Mouse (Mus musculus): ENCODE results near the gene Olfr95. TPM values are rescaled to one million over a fixed set of nuclear protein-coding genes. Genes with fewer than 3 reads are reported as not detected.

Gene Olfr95
- polyA plus RNA-seq (2012; rRNA removed) = not detected in 2 replicates

DNA sequence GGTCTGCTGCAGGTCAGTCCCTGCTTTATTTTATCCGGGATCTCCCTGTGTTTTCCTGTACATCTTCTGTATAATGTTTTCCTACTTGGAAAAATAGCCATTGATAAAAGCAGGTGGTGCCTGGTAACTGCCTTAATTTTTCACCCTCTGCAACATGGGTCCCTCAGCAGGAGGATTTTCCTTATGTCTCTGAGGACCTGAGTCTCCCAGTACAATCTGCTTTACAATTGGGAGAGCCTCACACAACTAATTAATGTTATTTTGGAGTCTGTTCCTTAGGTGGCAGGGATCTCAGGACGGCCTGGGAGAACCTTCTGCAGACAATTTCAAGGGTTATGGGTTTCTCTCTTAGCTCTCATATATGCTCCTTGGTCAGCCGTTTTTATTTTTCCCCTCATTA lies at the start of gene Olfr95:
Gene Olfr95 (minus strand): TSS at position 101 of the 400 bp plus-strand sequence.

GRCm38 (mm10) chr17:37237230-37237629 lies 24.3 kb upstream of the Olfr95 start, which contains the start of gene Olfr97:
Gene Olfr97, minus strand, starts transcription at chr17:37237330.

GRCm38 (mm10) chr17:37219846-37220245 lies 6.9 kb upstream of the Olfr95 start, which contains the start of gene Olfr96:
Gene Olfr96, plus strand, starts transcription at chr17:37220146.

GRCm38 (mm10) chr17:37200894-37201293 lies 12.0 kb downstream of the Olfr95 start, which contains the start of gene Olfr94:
Gene Olfr94, minus strand, starts transcription at chr17:37200994.

GRCm38 (mm10) chr17:37193656-37194055 lies 19.3 kb downstream of the Olfr95 start, which contains the start of gene Ubd:
Gene Ubd, plus strand, starts transcription at chr17:37193892.

DNA sequence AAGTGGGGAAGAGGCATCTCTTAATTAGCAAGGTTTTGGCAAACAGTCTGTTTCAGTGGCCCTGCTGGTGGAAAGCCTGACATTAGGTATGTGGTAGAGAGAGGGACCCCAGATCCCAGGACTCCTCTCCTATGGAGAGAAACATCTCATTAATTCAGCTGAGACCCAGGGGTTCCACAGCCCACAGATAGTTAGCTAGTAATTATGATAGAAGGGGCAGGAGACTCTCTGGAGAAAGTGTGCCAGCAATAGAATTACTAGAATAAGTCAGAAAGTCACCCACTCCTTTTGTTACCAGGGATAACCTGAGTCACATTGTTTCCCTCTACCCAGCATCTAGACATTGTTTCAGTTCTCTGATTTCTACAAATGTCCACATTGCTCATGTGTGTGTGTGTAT lies 51.5 kb downstream of the Olfr95 start, which contains the start of gene Olfr93:
Gene Olfr93 (minus strand): TSS at position 101 of the 400 bp plus-strand sequence.

Other genes starting within 250 kb of the Olfr95 start
- gene 2410137M14Rik, start 231.9 kb downstream of the Olfr95 start, polyA plus RNA-seq (2012; rRNA removed) = not detected in 2 replicates
- 0.09 and 0.10 TPM in 2 replicates for gene H2-M5, start 223.6 kb downstream of the Olfr95 start, polyA plus RNA-seq (2012; rRNA removed)
- 4.1 and 4.7 TPM in 2 replicates for gene Zfp57, start 212.0 kb downstream of the Olfr95 start, polyA plus RNA-seq (2012; rRNA removed)
- not detected in 2 replicates for gene Mog, start 189.7 kb downstream of the Olfr95 start, polyA plus RNA-seq (2012; rRNA removed)
- gene Gabbr1, start 167.2 kb downstream of the Olfr95 start, polyA plus RNA-seq (2012; rRNA removed) = 2.0 TPM in 2 replicates
- gene Olfr90, start 124.6 kb downstream of the Olfr95 start, polyA plus RNA-seq (2012; rRNA removed) = not detected in 2 replicates
- gene Olfr91, start 114.8 kb downstream of the Olfr95 start, polyA plus RNA-seq (2012; rRNA removed) = not detected in 2 replicates
- not detected in 2 replicates for gene Olfr92, start 93.0 kb downstream of the Olfr95 start, polyA plus RNA-seq (2012; rRNA removed)
- not detected in 2 replicates for gene Olfr93, start 51.6 kb downstream of the Olfr95 start, polyA plus RNA-seq (2012; rRNA removed)
- gene Ubd, start 19.2 kb downstream of the Olfr95 start, polyA plus RNA-seq (2012; rRNA removed) = not detected in 2 replicates
- not detected in 2 replicates for gene Olfr94, start 12.1 kb downstream of the Olfr95 start, polyA plus RNA-seq (2012; rRNA removed)
- gene Olfr96, start 7.0 kb upstream of the Olfr95 start, polyA plus RNA-seq (2012; rRNA removed) = not detected in 2 replicates
- not detected in 2 replicates for gene Olfr97, start 24.2 kb upstream of the Olfr95 start, polyA plus RNA-seq (2012; rRNA removed)
- gene Olfr98, start 50.6 kb upstream of the Olfr95 start, polyA plus RNA-seq (2012; rRNA removed) = not detected in 2 replicates
- gene H2-M3, start 57.1 kb upstream of the Olfr95 start, polyA plus RNA-seq (2012; rRNA removed) = 0.87 and 1.1 TPM in 2 replicates
- not detected in 2 replicates for gene Olfr99, start 70.3 kb upstream of the Olfr95 start, polyA plus RNA-seq (2012; rRNA removed)
- not detected in 2 replicates for gene Olfr101, start 91.2 kb upstream of the Olfr95 start, polyA plus RNA-seq (2012; rRNA removed)
- gene Olfr102, start 103.9 kb upstream of the Olfr95 start, polyA plus RNA-seq (2012; rRNA removed) = not detected in 2 replicates
- not detected in 2 replicates for gene Olfr103, start 126.6 kb upstream of the Olfr95 start, polyA plus RNA-seq (2012; rRNA removed)
- not detected in 2 replicates for gene Olfr104-ps, start 146.5 kb upstream of the Olfr95 start, polyA plus RNA-seq (2012; rRNA removed)
- not detected in 2 replicates for gene Olfr105-ps, start 165.9 kb upstream of the Olfr95 start, polyA plus RNA-seq (2012; rRNA removed)
- not detected in 2 replicates for gene Olfr106-ps, start 177.3 kb upstream of the Olfr95 start, polyA plus RNA-seq (2012; rRNA removed)
- not detected in 2 replicates for gene Olfr107, start 186.1 kb upstream of the Olfr95 start, polyA plus RNA-seq (2012; rRNA removed)
- gene Olfr108, start 232.4 kb upstream of the Olfr95 start, polyA plus RNA-seq (2012; rRNA removed) = not detected in 2 replicates
- gene Olfr109, start 245.8 kb upstream of the Olfr95 start, polyA plus RNA-seq (2012; rRNA removed) = not detected in 2 replicates